Mouse (Mus musculus): ENCODE data around the gene Hmg20b. TPM values are rescaled to one million over a fixed set of nuclear protein-coding genes. Genes with fewer than 3 reads are reported as not detected.

The Hmg20b gene
- total RNA-seq (2021): 10 to 100 TPM; 74.0 to 82.9 TPM
- long read RNA-seq, experiment 1, transcript Hmg20b-203 (10 exons, 1,540 nt): minor isoform, 17 of 145 reads
- long read RNA-seq, experiment 1, transcript Hmg20b-201 (9 exons, 1,621 nt): major isoform, 63 of 145 reads
- long read RNA-seq, experiment 1, transcript Hmg20b-202 (10 exons, 1,463 nt): minor isoform, 36 of 145 reads
- long read RNA-seq, experiment 1, partial matches to known transcripts: 3 of 145 reads
- long read RNA-seq, experiment 1, other reads (novel, unspliced or antisense): 25 of 145 reads
- long read RNA-seq, experiment 2, transcript Hmg20b-201 (9 exons, 1,621 nt): major isoform, 49 of 140 reads
- long read RNA-seq, experiment 2, transcript Hmg20b-203 (10 exons, 1,540 nt): minor isoform, 21 of 140 reads
- long read RNA-seq, experiment 2, transcript Hmg20b-202 (10 exons, 1,463 nt): minor isoform, 21 of 140 reads
- long read RNA-seq, experiment 2, partial matches to known transcripts: 14 of 140 reads
- long read RNA-seq, experiment 2, other reads (novel, unspliced or antisense): 31 of 140 reads

- intact Hi-C loops (cut with DNase I): no loop called here
- peak; percentile 99 for DNase-seq
Measured at GRCm38 (mm10) chr10:81350351-81351063, at the start of gene Hmg20b. Gene Hmg20b (minus strand): TSS chr10:81350480.

- intact Hi-C loops (cut with DNase I): no loop called here
- DNase-seq: no peak
Measured at GRCm38 (mm10) chr10:81399798-81400308, 49.6 kb upstream of the Hmg20b start.

GRCm38 (mm10) chr10:81399296-81399695 is 49.0 kb upstream of the Hmg20b start:
- intact Hi-C loops (cut with DNase I): no loop called here
- DNase-seq: no peak

- no peak for DNase-seq
- intact Hi-C loops (cut with DNase I): no loop called here
Measured at GRCm38 (mm10) chr10:81396749-81397148, 46.5 kb upstream of the Hmg20b start.

GRCm38 (mm10) chr10:81395865-81396264 is 45.6 kb upstream of the Hmg20b start:
- DNase-seq: no peak
- intact Hi-C loops (cut with DNase I): loop anchor here (2.0 kb wide), 1 partner anchor 45 kb away; no protein-coding TSS in a partner anchor

GRCm38 (mm10) chr10:81395127-81395526 is 44.8 kb upstream of the Hmg20b start:
- peak; percentile 75 to 83 for DNase-seq
- intact Hi-C loops (cut with DNase I): loop anchor here (2.0 kb wide), 1 partner anchor 46 kb away; no protein-coding TSS in a partner anchor

- peak in 1 of 2 experiments; percentile 55 for DNase-seq
Measured at GRCm38 (mm10) chr10:81393456-81394063, 43.3 kb upstream of the Hmg20b start.

GRCm38 (mm10) chr10:81392781-81393185 is 42.5 kb upstream of the Hmg20b start, which contains the start of gene Smim24:
Gene Smim24 (plus strand): TSS chr10:81393051.
- DNase-seq: no peak
- intact Hi-C loops (cut with DNase I): no loop called here

More at GRCm38 (mm10) chr10:81393456-81394063, 43.3 kb upstream of the Hmg20b start:
- intact Hi-C loops (cut with DNase I): loop anchor here (2.0 kb wide), 1 partner anchor 47 kb away; no protein-coding TSS in a partner anchor

- intact Hi-C loops (cut with DNase I): no loop called here
- DNase-seq: no peak
Measured at GRCm38 (mm10) chr10:81392270-81392669, 42.0 kb upstream of the Hmg20b start.

- DNase-seq: no peak
- intact Hi-C loops (cut with DNase I): no loop called here
Measured at GRCm38 (mm10) chr10:81390678-81390965, 40.3 kb upstream of the Hmg20b start.

- intact Hi-C loops (cut with DNase I): loop anchor here (1.0 to 10.0 kb wide), 2 partner anchors 60 to 155 kb away; partner anchors contain the start of gene Gna11
Measured at GRCm38 (mm10) chr10:81389801-81390677, 39.8 kb upstream of the Hmg20b start.

GRCm38 (mm10) chr10:81389373-81389772 is 39.1 kb upstream of the Hmg20b start:
- DNase-seq: peak in 1 of 2 experiments; percentile 36
- intact Hi-C loops (cut with DNase I): loop anchor here (1.0 to 10.0 kb wide), 2 partner anchors 61 to 155 kb away; partner anchors contain the start of gene Gna11

More at GRCm38 (mm10) chr10:81389801-81390677, 39.8 kb upstream of the Hmg20b start:
- DNase-seq: peak; percentile 85 to 86

GRCm38 (mm10) chr10:81388505-81389055 is 38.3 kb upstream of the Hmg20b start, which contains the start of gene Gm48552:
Gene Gm48552 (plus strand): TSS chr10:81389005.
- intact Hi-C loops (cut with DNase I): loop anchor here (1.0 to 10.0 kb wide), 2 partner anchors 62 to 156 kb away; partner anchors contain the start of gene Gna11

GRCm38 (mm10) chr10:81387716-81388115 is 37.4 kb upstream of the Hmg20b start:
- no peak for DNase-seq
- intact Hi-C loops (cut with DNase I): loop anchor here (10.0 kb wide), 1 partner anchor 157 kb away; the partner anchor contains the start of gene Gna11

More at GRCm38 (mm10) chr10:81388505-81389055, 38.3 kb upstream of the Hmg20b start, which contains the start of gene Gm48552:
- no peak for DNase-seq

GRCm38 (mm10) chr10:81385603-81386306 is 35.5 kb upstream of the Hmg20b start:
- no peak for DNase-seq
- intact Hi-C loops (cut with DNase I): loop anchor here (10.0 kb wide), 1 partner anchor 159 kb away; the partner anchor contains the start of gene Gna11

- intact Hi-C loops (cut with DNase I): loop anchor here (10.0 kb wide), 1 partner anchor 160 kb away; the partner anchor contains the start of gene Gna11
- DNase-seq: no peak
Measured at GRCm38 (mm10) chr10:81384605-81384982, 34.3 kb upstream of the Hmg20b start.

- DNase-seq: peak; percentile 99 to 100
- intact Hi-C loops (cut with DNase I): loop anchor here (10.0 kb wide), 1 partner anchor 161 kb away; the partner anchor contains the start of gene Gna11
Measured at GRCm38 (mm10) chr10:81383802-81384604, 33.7 kb upstream of the Hmg20b start, which contains the start of the genes Dohh and Gm48551. Gene Dohh (plus strand): TSS chr10:81384428. Gene Gm48551 (plus strand): TSS chr10:81384466.
